ENCODE assay signal across 22 mouse cellular contexts in genomic region chr12:100402296-100403004, GRCm38 (mm10).
A peak's percentile ranks its signal among the peaks of the same experiment; 100 is the strongest.
DNase-seq lines count a peak whose midpoint lies in the region; ATAC-seq and TF ChIP-seq lines count a peak whose summit lies in the region.
"Had no signal": no experiment of that assay in that cellular context is flagged by ENCODE, and none has a peak within 500 bp of the region (broad histone marks: within the 10 kb centered on the region; RNA-seq: fewer than 3 reads in every experiment).

No protein-coding gene starts in this region.

- no peaks in the 10 kb centered on the region for H3K79me2 ChIP-seq in myocyte (ENCODE audit: control insufficient read depth, insufficient read depth)

- peak overlapping the region; percentile 83 for H3K27ac ChIP-seq in layer of hippocampus, adult 2 months
- H3K27ac ChIP-seq in midbrain, embryonic 16.5 days (ENCODE audit: low read length) = no peak overlapping the region
- H3K27ac ChIP-seq: forebrain, embryonic 13.5 days; heart, embryonic 13.5 days; hindbrain, postnatal 0 days; limb, embryonic 10.5 days; liver, embryonic 15.5 days; macrophage had no signal

- no peak overlapping the region for H3ac ChIP-seq in myocyte (ENCODE audit: control insufficient read depth, insufficient read length)

- H3K27me3 ChIP-seq in myocyte (ENCODE audit: control insufficient read depth, insufficient read depth, insufficient read length) = no peaks in the 10 kb centered on the region
- no peaks in the 10 kb centered on the region for H3K27me3 ChIP-seq in midbrain, embryonic 16.5 days (ENCODE audit: control insufficient read depth, insufficient read depth, low read depth, low read length)
- H3K27me3 ChIP-seq: forebrain, embryonic 13.5 days; heart, embryonic 13.5 days; liver, embryonic 15.5 days had no signal

- no peak overlapping the region for H3K9ac ChIP-seq in midbrain, embryonic 16.5 days (ENCODE audit: low read depth, low read length)
- H3K9ac ChIP-seq: forebrain, embryonic 13.5 days; heart, embryonic 13.5 days; liver, embryonic 15.5 days had no signal

- DNase-seq in cerebellum, adult 11-12 months = peak; percentile 57
- DNase-seq in cerebellum, postnatal 10 days = no peak
- no peak for DNase-seq in layer of hippocampus, adult 2 months (ENCODE audit: low spot score in 2 of 2)
- no peak for DNase-seq in layer of hippocampus, adult 9-10 months (ENCODE audit: low spot score)
- DNase-seq in cerebellum, adult 9-11 months = peak; percentile 65
- DNase-seq: adrenal gland, postnatal 14 days; heart, adult 18-20 months; heart, postnatal 14 days; kidney, adult 9 months; kidney, postnatal 14 days; liver; thymus, postnatal 36 days had no signal

- H3K36me3 ChIP-seq in myocyte (ENCODE audit: control insufficient read depth, insufficient read depth) = no peaks in the 10 kb centered on the region
- H3K36me3 ChIP-seq in midbrain, embryonic 16.5 days (ENCODE audit: control insufficient read depth, insufficient read depth, low read length) = peaks cover 5% of the 10 kb centered on the region; the same call in 1 of the 2 replicates
- H3K36me3 ChIP-seq: liver, embryonic 15.5 days had no signal

- WGBS in midbrain, embryonic 16.5 days = 90% methylated on average over 10 of the region's 10 CpGs

- H3K9me3 ChIP-seq in midbrain, embryonic 16.5 days (replicated peaks; ENCODE audit: control insufficient read depth, low read length, poor library complexity, severe bottlenecking) = no peaks in the 10 kb centered on the region
- H3K9me3 ChIP-seq: forebrain, embryonic 13.5 days; heart, embryonic 13.5 days; limb, embryonic 10.5 days; liver, embryonic 15.5 days had no signal

- peaks cover 19% of the 10 kb centered on the region for H3K4me1 ChIP-seq in midbrain, embryonic 16.5 days (ENCODE audit: control insufficient read depth, insufficient read depth, low read length)

- no peak for TF ChIP-seq CTCF in layer of hippocampus, adult 2 months (conservative IDR thresholded peaks at IDR 0.05)

- H3K4me3 ChIP-seq in layer of hippocampus, adult 2 months = no peak overlapping the region
- H3K4me3 ChIP-seq in myocyte = no peak overlapping the region
- no peak overlapping the region for H3K4me3 ChIP-seq in midbrain, embryonic 16.5 days (ENCODE audit: low read depth, low read length)
- H3K4me3 ChIP-seq: forebrain, embryonic 13.5 days; heart, embryonic 13.5 days; limb, embryonic 10.5 days; liver, embryonic 15.5 days had no signal

- peak overlapping the region; percentile 31 for H3K4me2 ChIP-seq in myocyte (ENCODE audit: low read depth)
- no peak overlapping the region for H3K4me2 ChIP-seq in midbrain, embryonic 16.5 days (ENCODE audit: low read length)
- H3K4me2 ChIP-seq: forebrain, embryonic 13.5 days; heart, embryonic 13.5 days; liver, embryonic 15.5 days had no signal

- ATAC-seq in midbrain, embryonic 16.5 days = no peak
- no peak for ATAC-seq in granulocyte monocyte progenitor cell, adult 5-6 weeks (replicated peaks; ENCODE audit: poor library complexity, severe bottlenecking)
- ATAC-seq: forebrain, embryonic 13.5 days; hindbrain, postnatal 0 days; intestine, embryonic 16.5 days had no signal

- TF ChIP-seq POLR2A in myocyte (IDR thresholded peaks at IDR 0.05; ENCODE audit: insufficient read length, low read depth) = no peak

TF ChIP-seq in myocyte, 11 proteins besides CTCF, POLR2A, EP300 and RAD21:
- TF ChIP-seq CEBPB (IDR thresholded peaks at IDR 0.05; ENCODE audit: insufficient read depth, poor library complexity, severe bottlenecking) (no peak), TCF3 (IDR thresholded peaks at IDR 0.05; ENCODE audit: insufficient read length, low read depth) (no peak), MYOG (IDR thresholded peaks at IDR 0.05; ENCODE audit: control insufficient read depth in 1 of 3, insufficient read depth in 1 of 3, insufficient read length in 2 of 3, low read depth in 2 of 3) (peak in 2 of 3 experiments; percentile 7 to 56), E2F4 (IDR thresholded peaks at IDR 0.05; ENCODE audit: insufficient read depth) (no peak), SRF (IDR thresholded peaks at IDR 0.05; ENCODE audit: control insufficient read depth, insufficient read length, low read depth) (no peak), MAX (IDR thresholded peaks at IDR 0.05; ENCODE audit: low read depth) (no peak), POLR2AphosphoS2 (IDR thresholded peaks at IDR 0.05; ENCODE audit: insufficient read length, low read depth) (no peak), TCF12 (IDR thresholded peaks at IDR 0.05; ENCODE audit: insufficient read depth, poor library complexity, severe bottlenecking) (no peak), MYOD1 (IDR thresholded peaks at IDR 0.05; ENCODE audit: control insufficient read depth in 1 of 3, insufficient read length in 2 of 3, low read depth in 2 of 3) (peak in 1 of 3 experiments; percentile 15)

Comparison
In these comparisons a context has a peak if more than half of its experiments do, and no peak if none do; other contexts are left out.
1. DNase-seq: peak in cerebellum, adult 11-12 months (single experiment) and cerebellum, adult 9-11 months (single experiment); none in cerebellum, postnatal 10 days (0 of 2), layer of hippocampus, adult 2 months (0 of 2) and layer of hippocampus, adult 9-10 months (single experiment).